Mouse (Mus musculus) T-helper 2 cell (primary cell): ENCODE results near the gene Abcb6.

Experiments used
- in situ Hi-C: fragments of 300-600 bp; cut with MboI, MseI; formaldehyde crosslinking; loops from one replicate; pipeline ENCODE4 v1.15.1; 2025; ENCODE audit warnings: high pct_unique_total_duplicates

Abcb6 gene

GRCm38 (mm10) chr1:75208967-75209678 is 28.9 kb upstream of the Abcb6 start:
- in situ Hi-C loops: loop anchor here (25.0 kb wide), 1 partner anchor 972 kb away; the partner anchor contains the start of gene Arpc2

GRCm38 (mm10) chr1:75201236-75201635 is 21.0 kb upstream of the Abcb6 start:
- in situ Hi-C loops: loop anchor here (25.0 kb wide), 1 partner anchor 964 kb away; the partner anchor contains the start of gene Arpc2

GRCm38 (mm10) chr1:75192452-75192851 is 12.3 kb upstream of the Abcb6 start:
- in situ Hi-C loops: loop anchor here (5.0 to 10.0 kb wide), 2 partner anchors 50 to 122 kb away; partner anchors contain the start of genes Cnppd1, Dnpep and Retreg2

GRCm38 (mm10) chr1:75191622-75192402 is 11.6 kb upstream of the Abcb6 start, which contains the start of the genes Ankzf1 and Atg9a:
Gene Ankzf1, plus strand, starts transcription at chr1:75192151.
Gene Atg9a, minus strand, starts transcription at chr1:75192196.
- in situ Hi-C loops: loop anchor here (5.0 to 10.0 kb wide), 2 partner anchors 50 to 123 kb away; partner anchors contain the start of genes Cnppd1, Dnpep and Retreg2

- in situ Hi-C loops: loop anchor here (5.0 to 10.0 kb wide), 2 partner anchors 49 to 124 kb away; partner anchors contain the start of genes Cnppd1, Dnpep and Retreg2
These were observed 11.0 kb upstream of the Abcb6 start for GRCm38 (mm10) chr1:75191258-75191621.

GRCm38 (mm10) chr1:75190577-75190976 is 10.4 kb upstream of the Abcb6 start:
- in situ Hi-C loops: loop anchor here (5.0 to 10.0 kb wide), 2 partner anchors 48 to 124 kb away; partner anchors contain the start of genes Cnppd1, Dnpep and Retreg2

- in situ Hi-C loops: no loop called here
These were observed 7.8 kb upstream of the Abcb6 start for GRCm38 (mm10) chr1:75187914-75188483.

- in situ Hi-C loops: no loop called here
These were observed 6.9 kb upstream of the Abcb6 start for GRCm38 (mm10) chr1:75187126-75187525.

- in situ Hi-C loops: no loop called here
These were observed 5.3 kb upstream of the Abcb6 start for GRCm38 (mm10) chr1:75185495-75185894.

- in situ Hi-C loops: no loop called here
These were observed 2.0 kb upstream of the Abcb6 start for GRCm38 (mm10) chr1:75182160-75182559.

GRCm38 (mm10) chr1:75181377-75181870 is 1.2 kb upstream of the Abcb6 start:
- in situ Hi-C loops: no loop called here

- in situ Hi-C loops: no loop called here
These were observed 549 bp upstream of the Abcb6 start for GRCm38 (mm10) chr1:75180741-75181140.

- in situ Hi-C loops: no loop called here
These were observed 673 bp downstream of the Abcb6 start for GRCm38 (mm10) chr1:75179334-75180104.

- in situ Hi-C loops: loop anchor here (5.0 to 25.0 kb wide), 2 partner anchors 221 to 581 kb away; partner anchors contain the start of genes Bcs1l and Zfp142
These were observed 11.4 kb downstream of the Abcb6 start, which contains the start of gene Zfand2b for GRCm38 (mm10) chr1:75168472-75169464. Gene Zfand2b, plus strand, starts transcription at chr1:75168646.

- in situ Hi-C loops: loop anchor here (5.0 to 25.0 kb wide), 2 partner anchors 221 to 581 kb away; partner anchors contain the start of genes Bcs1l and Zfp142
These were observed 12.1 kb downstream of the Abcb6 start for GRCm38 (mm10) chr1:75168093-75168471.

GRCm38 (mm10) chr1:75160256-75160617 is 20.0 kb downstream of the Abcb6 start:
- in situ Hi-C loops: loop anchor here (25.0 kb wide), 1 partner anchor 573 kb away; the partner anchor contains the start of genes Bcs1l and Zfp142

- in situ Hi-C loops: loop anchor here (25.0 kb wide), 1 partner anchor 572 kb away; the partner anchor contains the start of genes Bcs1l and Zfp142
These were observed 20.5 kb downstream of the Abcb6 start for GRCm38 (mm10) chr1:75159540-75160255.

GRCm38 (mm10) chr1:75158990-75159389 is 21.2 kb downstream of the Abcb6 start:
- in situ Hi-C loops: loop anchor here (25.0 kb wide), 1 partner anchor 572 kb away; the partner anchor contains the start of genes Bcs1l and Zfp142
